Mouse (Mus musculus) midbrain, embryonic 12.5 days (tissue): ENCODE data around the gene Trim23. TPM values are rescaled to one million over a fixed set of nuclear protein-coding genes. Genes with fewer than 3 reads are reported as not detected.
"Not testable (repeated sequence)": the region's sequence is repeated elsewhere in the genome, so short reads cannot be mapped to it uniquely, and the experiment has no call there.

Experiments
- ATAC-seq: fragments of 200-750 bp; cut with Nextera tagmentation; 2 replicates; pipeline ENCODE4 v1.8.0; 2017; ENCODE audit warnings: low read depth, moderate TSS enrichment, moderate library complexity; ENCODE audit not compliant: low FRiP score
- H3K27ac ChIP-seq: fragments of 300-500 bp; sonication (generic); replicated peaks from 2 replicates; pipeline ENCODE4 v1.5.1; 2016; ENCODE audit warnings: mild to moderate bottlenecking
- H3K27me3 ChIP-seq: fragments of 300-500 bp; sonication (generic); 2 replicates; pipeline ENCODE4 v1.6.1; 2016; ENCODE audit warnings: mild to moderate bottlenecking
- H3K36me3 ChIP-seq: fragments of 300-500 bp; sonication (generic); 2 replicates; pipeline ENCODE4 v1.6.1; 2016
- H3K4me1 ChIP-seq: fragments of 300-500 bp; sonication (generic); 2 replicates; pipeline ENCODE4 v1.6.1; 2016
- H3K4me2 ChIP-seq: fragments of 300-500 bp; sonication (generic); replicated peaks from 2 replicates; pipeline ENCODE4 v1.6.1; 2016; ENCODE audit warnings: mild to moderate bottlenecking, moderate library complexity
- H3K4me3 ChIP-seq: fragments of 300-500 bp; sonication (generic); 2 replicates; pipeline ENCODE4 v1.5.1; 2016; ENCODE audit warnings: mild to moderate bottlenecking
- H3K9ac ChIP-seq: fragments of 300-500 bp; sonication (generic); replicated peaks from 2 replicates; pipeline ENCODE4 v1.6.1; 2016; ENCODE audit warnings: mild to moderate bottlenecking, moderate library complexity
- H3K9me3 ChIP-seq: fragments of 300-500 bp; sonication (generic); 2 replicates; pipeline ENCODE4 v1.6.1; 2016; ENCODE audit warnings: mild to moderate bottlenecking
- whole genome bisulfite sequencing: fragments of 180-500 bp; shearing (Covaris S2); methylation state at CpG from one replicate; pipeline ENCODE4 v1.1.7; 2016; 5-methylcytosine and 5-hydroxymethylcytosine counted together
- polyA plus RNA-seq: library from polyadenylated mRNA; unstranded; fragments of >200 nt; fragmentation: Nextera tagmentation; extraction: Ambion mirVana; gene quantifications from 2 replicates; pipeline ENCODE4 v1.2.1, GENCODE M21; 2016

Gene Trim23
- polyA plus RNA-seq, 1 experiment from 2014 or later = 28.6 TPM

DNA sequence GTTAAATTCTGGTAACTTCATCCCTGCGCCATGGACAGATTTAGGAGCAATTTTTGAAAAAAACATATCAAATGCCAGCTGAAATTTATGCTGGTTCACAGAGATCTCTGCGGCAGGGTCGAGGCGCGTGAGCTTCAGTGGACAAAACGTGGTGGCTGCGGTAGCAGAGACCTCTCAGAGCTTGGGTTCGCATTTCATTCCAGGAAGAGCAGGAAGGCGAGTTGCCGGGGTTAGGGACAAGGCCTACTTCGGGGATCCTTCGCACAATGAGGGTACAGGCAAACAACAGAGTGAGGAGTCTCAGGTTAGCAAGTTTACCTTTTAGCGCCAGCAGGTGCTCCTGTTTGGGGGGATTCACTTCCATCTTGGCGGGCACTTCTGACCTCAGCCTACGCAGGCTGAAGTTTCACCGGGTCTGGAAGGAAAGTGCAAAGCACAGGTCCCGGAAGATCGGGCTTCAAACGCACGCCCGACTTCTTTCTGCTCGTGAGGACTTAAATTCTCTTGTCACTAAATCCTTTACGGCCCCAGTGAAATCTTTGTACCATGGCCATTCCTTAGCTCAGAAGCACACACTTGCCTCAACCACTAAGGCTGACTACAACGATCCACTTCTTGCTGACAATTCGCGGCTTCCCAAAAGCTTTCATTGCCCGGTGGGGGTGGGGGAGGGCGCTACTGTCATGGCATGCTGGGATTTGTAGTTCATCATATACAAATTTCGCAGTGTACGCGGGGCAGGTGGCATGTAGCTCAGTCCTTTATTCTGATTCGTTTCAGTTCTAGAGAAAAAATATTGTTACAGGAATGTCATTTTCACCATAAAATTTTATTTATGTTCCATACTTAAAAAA is 574 bp upstream of the Trim23 start, which contains the start of gene Trappc13:
Trappc13 (minus strand) TSS at position 674 of the 854 bp plus-strand sequence.
- WGBS = 1% methylated on average over 32 of the region's 32 CpGs
- no peaks in the 10 kb centered on the region for H3K27me3 ChIP-seq
- peak within 1 kb of the TSS; percentile 86 for H3K4me3 ChIP-seq
- H3K9me3 ChIP-seq = no peaks in the 10 kb centered on the region
- peak; percentile 91 for ATAC-seq
- peak within 1 kb of the TSS; percentile 83 for H3K27ac ChIP-seq
- H3K4me2 ChIP-seq = peak within 1 kb of the TSS; percentile 78
- H3K9ac ChIP-seq = peak within 1 kb of the TSS; percentile 80
- peaks cover 14% of the 10 kb centered on the region for H3K4me1 ChIP-seq
- H3K36me3 ChIP-seq = 0 out of 2 replicates have a peak, but pooled peaks cover 11% of the 10 kb centered on the region

- peaks cover 21% of the 10 kb centered on the region for H3K36me3 ChIP-seq
- H3K9me3 ChIP-seq = no peaks in the 10 kb centered on the region
- 0 out of 2 replicates have a peak, but pooled peaks have one; percentile 2 for ATAC-seq
- WGBS = 24% methylated on average over 13 of the region's 13 CpGs
- peaks cover 14% of the 10 kb centered on the region for H3K4me1 ChIP-seq
- H3K4me2 ChIP-seq = peak overlapping the region; percentile 62
- H3K4me3 ChIP-seq = peak overlapping the region; percentile 86
- H3K27ac ChIP-seq = peak overlapping the region; percentile 83; the same call in 1 of the 2 replicates
- H3K9ac ChIP-seq = peak overlapping the region; percentile 80
- H3K27me3 ChIP-seq = no peaks in the 10 kb centered on the region
Observed at GRCm38 (mm10) chr13:104179176-104179888, 735 bp downstream of the Trim23 start.

GRCm38 (mm10) chr13:104187357-104187756 is 8.8 kb downstream of the Trim23 start:
- H3K4me2 ChIP-seq = no peak overlapping the region
- H3K36me3 ChIP-seq = peaks cover 46% of the 10 kb centered on the region
- no peak overlapping the region for H3K4me3 ChIP-seq
- H3K27ac ChIP-seq = no peak overlapping the region
- no peaks in the 10 kb centered on the region for H3K4me1 ChIP-seq
- 91% methylated on average over 4 of the region's 4 CpGs for WGBS
- no peak overlapping the region for H3K9ac ChIP-seq
- no peaks in the 10 kb centered on the region for H3K9me3 ChIP-seq
- no peak for ATAC-seq
- H3K27me3 ChIP-seq = no peaks in the 10 kb centered on the region

DNA sequence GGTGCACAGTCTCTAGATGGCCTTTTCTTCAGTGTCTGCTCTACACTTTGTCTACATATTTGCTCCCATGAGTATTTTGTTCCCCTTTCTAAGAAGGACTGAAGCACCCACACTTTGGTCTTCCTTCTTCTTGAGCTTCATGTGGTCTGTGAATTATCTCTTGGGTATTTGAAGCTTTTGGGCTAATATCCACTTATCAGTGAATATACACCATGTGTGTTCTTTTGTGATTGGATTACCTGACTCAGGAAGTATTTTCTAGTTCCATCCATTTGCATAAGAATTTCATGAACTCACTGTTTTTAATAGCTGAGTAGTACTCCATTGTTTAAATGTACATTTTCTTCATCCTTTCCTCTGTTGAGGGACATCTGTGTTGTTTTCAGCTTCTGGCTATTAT is 17.3 kb downstream of the Trim23 start:
- H3K9ac ChIP-seq, ATAC-seq, H3K4me2 ChIP-seq, H3K27ac ChIP-seq, H3K4me1 ChIP-seq, H3K27me3 ChIP-seq, H3K9me3 ChIP-seq, H3K4me3 ChIP-seq: not testable (repeated sequence)
- H3K36me3 ChIP-seq = peaks cover 25% of the 10 kb centered on the region

GRCm38 (mm10) chr13:104204313-104204712 is 25.7 kb downstream of the Trim23 start:
- no peak overlapping the region for H3K4me3 ChIP-seq
- peaks cover 21% of the 10 kb centered on the region for H3K36me3 ChIP-seq
- H3K27ac ChIP-seq = no peak overlapping the region
- H3K27me3 ChIP-seq = no peaks in the 10 kb centered on the region
- H3K9me3 ChIP-seq = no peaks in the 10 kb centered on the region
- no peaks in the 10 kb centered on the region for H3K4me1 ChIP-seq
- 70% methylated on average over 1 of the region's 1 CpGs for WGBS
- ATAC-seq = no peak
- no peak overlapping the region for H3K9ac ChIP-seq
- H3K4me2 ChIP-seq = no peak overlapping the region

DNA sequence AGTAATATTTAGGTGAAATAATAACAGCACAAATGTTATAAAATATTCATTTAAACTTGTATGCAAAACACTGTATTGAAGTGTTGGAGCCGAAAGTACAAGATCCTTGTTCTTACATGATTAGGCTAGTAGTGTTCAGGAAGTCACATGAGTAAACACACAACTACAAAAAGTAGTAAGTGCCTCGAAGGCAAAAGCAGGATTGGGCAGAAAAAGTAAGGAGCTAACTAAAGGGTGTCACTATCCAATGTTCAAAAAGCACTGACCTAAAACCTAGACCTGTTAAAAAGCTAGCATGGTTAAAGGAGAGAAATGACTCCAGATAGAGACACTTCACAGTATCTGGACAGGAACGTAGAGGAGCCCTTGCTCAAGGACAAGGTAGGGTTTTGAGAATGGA is 48.9 kb downstream of the Trim23 start:
- H3K4me2 ChIP-seq = peak overlapping the region; percentile 79
- ATAC-seq = no peak
- H3K4me1 ChIP-seq = peaks cover 12% of the 10 kb centered on the region
- peak overlapping the region; percentile 84 for H3K9ac ChIP-seq
- peaks cover 4% of the 10 kb centered on the region for H3K36me3 ChIP-seq
- no peaks in the 10 kb centered on the region for H3K9me3 ChIP-seq
- no peak overlapping the region for H3K27ac ChIP-seq
- no peaks in the 10 kb centered on the region for H3K27me3 ChIP-seq
- peak overlapping the region; percentile 81 for H3K4me3 ChIP-seq
- WGBS = 75% methylated on average over 3 of the region's 3 CpGs

DNA sequence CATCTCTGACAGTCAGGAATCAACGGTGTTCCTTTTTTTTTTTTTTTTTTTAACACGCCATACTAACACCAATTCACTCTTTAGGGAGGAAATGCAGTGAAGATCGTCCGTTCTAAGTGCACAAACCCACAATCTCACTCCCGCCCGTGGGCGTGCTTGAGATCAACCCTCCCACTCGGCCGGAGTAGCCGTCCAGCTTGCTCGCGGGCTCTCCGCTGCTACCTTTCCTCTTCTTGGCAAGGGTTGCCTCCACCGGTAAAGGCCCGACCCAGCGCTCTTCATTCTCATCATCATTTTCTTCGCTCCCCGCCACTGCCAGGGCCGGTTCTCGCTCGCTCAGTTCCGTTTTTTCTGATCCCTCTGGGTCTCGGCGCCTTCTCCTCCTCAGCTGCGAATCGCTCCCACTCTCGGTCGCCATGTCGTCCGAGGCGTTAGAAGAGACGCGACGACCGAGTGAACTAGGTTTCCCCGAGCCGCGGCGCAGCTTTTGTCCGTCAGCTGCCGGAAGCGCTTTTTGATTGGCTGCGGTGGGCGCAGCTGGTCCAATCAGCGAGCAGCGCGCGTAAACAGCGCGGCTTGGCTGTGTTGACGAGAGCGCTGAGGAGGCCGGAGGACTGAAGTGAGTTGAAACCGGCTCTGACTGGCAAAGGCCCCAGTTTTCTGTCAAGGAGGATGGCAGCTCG is 49.9 kb downstream of the Trim23 start, which contains the start of the genes Cenpk and Ppwd1:
Cenpk (plus strand) TSS at position 228 of the 683 bp plus-strand sequence.
Ppwd1 (minus strand) TSS at position 460 of the 683 bp plus-strand sequence.
- Histone ChIP-seq H3K9me3 (no peaks in the 10 kb centered on the region), H3K4me2 (peak within 1 kb of the TSS; percentile 79), H3K27ac (peak within 1 kb of the TSS; percentile 90), H3K9ac (peak within 1 kb of the TSS; percentile 84), H3K27me3 (no peaks in the 10 kb centered on the region), H3K36me3 (peaks cover 7% of the 10 kb centered on the region), H3K4me3 (peak within 1 kb of the TSS; percentile 81), H3K4me1 (peaks cover 12% of the 10 kb centered on the region)
- under 1% methylated on average over 55 of the region's 55 CpGs for WGBS
- ATAC-seq = peak; percentile 100

DNA sequence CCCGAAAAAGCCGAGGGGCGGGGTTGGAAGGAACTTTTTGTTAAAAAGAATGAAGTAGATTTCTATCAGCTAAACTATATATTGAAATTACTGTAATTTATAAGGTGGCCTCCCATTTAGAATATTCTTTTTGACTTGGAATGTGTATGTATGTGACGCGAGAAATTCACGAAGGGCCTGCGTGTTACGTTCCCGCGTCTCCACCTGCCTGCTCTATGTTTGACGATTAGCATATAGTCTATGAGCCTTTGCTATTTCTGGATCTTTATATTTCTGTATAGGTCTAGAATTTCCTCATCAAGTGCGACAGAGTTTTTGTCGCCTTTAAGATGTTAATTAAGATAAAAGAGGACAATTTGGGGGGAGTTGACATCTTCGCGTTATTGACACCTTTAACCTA is 50.6 kb downstream of the Trim23 start:
- Histone ChIP-seq H3K4me1 (peaks cover 12% of the 10 kb centered on the region), H3K27me3 (no peaks in the 10 kb centered on the region), H3K4me2 (peak overlapping the region; percentile 79), H3K4me3 (peak overlapping the region; percentile 81), H3K27ac (0 out of 2 replicates have a peak overlapping the region, but pooled peaks have one; percentile 54), H3K9ac (peak overlapping the region; percentile 71), H3K9me3 (no peaks in the 10 kb centered on the region), H3K36me3 (peaks cover 7% of the 10 kb centered on the region)
- 8% methylated on average over 15 of the region's 15 CpGs for WGBS
- peak; percentile 35 for ATAC-seq

Other genes with a start within 250 kb of the Trim23 start
- gene Nln, start 69.2 kb upstream of the Trim23 start, polyA plus RNA-seq = 27.4 and 28.0 TPM in 2 replicates
- gene Sgtb, start 69.1 kb upstream of the Trim23 start, polyA plus RNA-seq = 26.8 and 27.1 TPM in 2 replicates
- 78.4 and 84.9 TPM in 2 replicates for gene Trappc13, start 328 bp upstream of the Trim23 start, polyA plus RNA-seq
- gene Cenpk, start 49.8 kb downstream of the Trim23 start, polyA plus RNA-seq = 64.0 and 68.2 TPM in 2 replicates
- 13.2 and 13.6 TPM in 2 replicates for gene Ppwd1, start 50.0 kb downstream of the Trim23 start, polyA plus RNA-seq
- 2.9 and 4.6 TPM in 2 replicates for gene Adamts6, start 109.0 kb downstream of the Trim23 start, polyA plus RNA-seq